Mouse (Mus musculus) gastrocnemius, postnatal 36 days (tissue): ENCODE results near the gene Slc37a2. TPM values are rescaled to one million over a fixed set of nuclear protein-coding genes. Genes with fewer than 3 reads are reported as not detected.

Experiments used
- DNase-seq, 2 experiments: peaks; one replicate each; pipeline ENCODE4 v3.0.0; 2022
- intact Hi-C: fragments of 180-260 bp; cut with DNase I; formaldehyde crosslinking; loops from one replicate; pipeline ENCODE4 v1.15.1; 2025
- total RNA-seq, 2 experiments: library from RNA; stranded (reverse); gene quantifications; 2 replicates each; pipeline ENCODE4 v1.2.3; 2021

Slc37a2 gene
- total RNA-seq, 2 experiments from 2014 or later, result 0.64 to 0.79 TPM

GRCm38 (mm10) chr9:37225581-37225980 is 30.0 kb downstream of the Slc37a2 start:
- DNase-seq, result no peak
- intact Hi-C loops, result no loop called here

GRCm38 (mm10) chr9:37220755-37221154 is 34.8 kb downstream of the Slc37a2 start:
- no peak for DNase-seq
- intact Hi-C loops, result no loop called here

GRCm38 (mm10) chr9:37214327-37215060 is 41.0 kb downstream of the Slc37a2 start:
- DNase-seq, result no peak
- intact Hi-C loops, result no loop called here

- intact Hi-C loops, result no loop called here
- no peak for DNase-seq
Measured at GRCm38 (mm10) chr9:37213060-37213738, 42.3 kb downstream of the Slc37a2 start.

- intact Hi-C loops, result no loop called here
- DNase-seq, result peak; percentile 69 to 86
Measured at GRCm38 (mm10) chr9:37207929-37208411, 47.6 kb downstream of the Slc37a2 start, which contains the start of gene Tmem218. TSS of gene Tmem218 (plus strand) at chr9:37208223.

- no peak for DNase-seq
- intact Hi-C loops, result no loop called here
Measured at GRCm38 (mm10) chr9:37203884-37204283, 51.7 kb downstream of the Slc37a2 start.

GRCm38 (mm10) chr9:37200414-37200813 is 55.1 kb downstream of the Slc37a2 start:
- intact Hi-C loops, result no loop called here
- no peak for DNase-seq

- no peak for DNase-seq
- intact Hi-C loops, result no loop called here
Measured at GRCm38 (mm10) chr9:37197067-37197466, 58.5 kb downstream of the Slc37a2 start.

- DNase-seq, result no peak
- intact Hi-C loops, result no loop called here
Measured at GRCm38 (mm10) chr9:37188024-37188423, 67.5 kb downstream of the Slc37a2 start.

- intact Hi-C loops, result no loop called here
- DNase-seq, result no peak
Measured at GRCm38 (mm10) chr9:37187407-37187806, 68.1 kb downstream of the Slc37a2 start.

- no peak for DNase-seq
- intact Hi-C loops, result no loop called here
Measured at GRCm38 (mm10) chr9:37183176-37183575, 72.4 kb downstream of the Slc37a2 start.

GRCm38 (mm10) chr9:37181596-37181995 is 73.9 kb downstream of the Slc37a2 start:
- intact Hi-C loops, result no loop called here
- no peak for DNase-seq

GRCm38 (mm10) chr9:37179596-37179995 is 75.9 kb downstream of the Slc37a2 start:
- intact Hi-C loops, result loop anchor here (5.0 kb wide), 1 partner anchor 148 kb away; no protein-coding TSS in a partner anchor
- no peak for DNase-seq

- intact Hi-C loops, result loop anchor here (5.0 kb wide), 1 partner anchor 148 kb away; no protein-coding TSS in a partner anchor
- no peak for DNase-seq
Measured at GRCm38 (mm10) chr9:37178911-37179310, 76.6 kb downstream of the Slc37a2 start.

Other genes with a start within 250 kb of the Slc37a2 start
- gene Pknox2, start 108.3 kb downstream of the Slc37a2 start, total RNA-seq, result 10 to 100 TPM; 31.1 to 43.3 TPM
- 1 to 10 TPM; 2.0 to 2.5 TPM for gene Tmem218, start 47.5 kb downstream of the Slc37a2 start, total RNA-seq
- 1 to 10 TPM; 1.1 to 1.5 TPM for gene Ccdc15, start 92.7 kb upstream of the Slc37a2 start, total RNA-seq
- gene Hepacam, start 111.6 kb upstream of the Slc37a2 start, total RNA-seq, result under 1 TPM; 0.08 to 0.52 TPM
- gene Robo4, start 146.2 kb upstream of the Slc37a2 start, total RNA-seq, result 1 to 10 TPM; 8.2 to 8.6 TPM
- gene Robo3, start 177.5 kb upstream of the Slc37a2 start, total RNA-seq, result not detected
- gene Msantd2, start 233.6 kb upstream of the Slc37a2 start, total RNA-seq, result 1 to 10 TPM; 3.0 to 3.3 TPM